Mouse (Mus musculus) forebrain, embryonic 13.5 days (tissue): Measurements from ENCODE around the gene H3f3a. TPM values are rescaled to one million over a fixed set of nuclear protein-coding genes. Genes with fewer than 3 reads are reported as not detected.

Experiments used
- polyA plus RNA-seq: library from polyadenylated mRNA; unstranded; fragments of >200 nt; fragmentation: Nextera tagmentation; extraction: Ambion mirVana; gene quantifications from 2 replicates; pipeline ENCODE4 v1.2.1, GENCODE M21; 2015

H3f3a gene
- polyA plus RNA-seq, 1 experiment from 2014 or later: 4,414 TPM

Other genes starting within 250 kb of the H3f3a start
- gene Parp1, start 245.0 kb downstream of the H3f3a start, polyA plus RNA-seq: 180 and 199 TPM in 2 replicates
- 22.7 and 24.2 TPM in 2 replicates for gene Lin9, start 172.8 kb downstream of the H3f3a start, polyA plus RNA-seq
- 0.09 TPM in 1 of 2 replicates, not detected in the other for gene Mixl1, start 116.9 kb downstream of the H3f3a start, polyA plus RNA-seq
- gene Acbd3, start 87.9 kb downstream of the H3f3a start, polyA plus RNA-seq: 19.0 and 19.3 TPM in 2 replicates
- gene Sde2, start 37.2 kb upstream of the H3f3a start, polyA plus RNA-seq: 32.7 and 33.8 TPM in 2 replicates
- 0.41 and 0.94 TPM in 2 replicates for gene Lefty2, start 79.2 kb upstream of the H3f3a start, polyA plus RNA-seq
- gene Pycr2, start 90.3 kb upstream of the H3f3a start, polyA plus RNA-seq: 90.6 and 101 TPM in 2 replicates
- gene Lefty1, start 121.1 kb upstream of the H3f3a start, polyA plus RNA-seq: not detected in 2 replicates
- gene Tmem63a, start 128.4 kb upstream of the H3f3a start, polyA plus RNA-seq: 0.88 and 1.4 TPM in 2 replicates
- gene Ephx1, start 207.0 kb upstream of the H3f3a start, polyA plus RNA-seq: 1.3 and 1.7 TPM in 2 replicates
- gene 9130409I23Rik, start 237.3 kb upstream of the H3f3a start, polyA plus RNA-seq: 0.11 TPM in 1 of 2 replicates, not detected in the other